Mouse (Mus musculus) small intestine, adult 2 months (tissue): ENCODE measurements at regions not wholly inside any gene's neighbourhood (a gene's known extent, or its start where the extent isn't known, plus 50 kb on each side); places are given as distances from the start of the nearest gene placed in this dataset.

Source experiments
- H3K27ac ChIP-seq: fragments of 200-500 bp; 2 replicates; pipeline ENCODE4 v1.5.1; 2012; ENCODE audit warnings: low read depth, low read length, control low read depth, inconsistent platforms; ENCODE audit not compliant: insufficient read depth
- H3K27me3 ChIP-seq: fragments of 200-500 bp; 2 replicates; pipeline ENCODE4 v1.6.1; 2012; ENCODE audit warnings: mild to moderate bottlenecking, moderate library complexity, low read length, inconsistent platforms; ENCODE audit not compliant: control insufficient read depth, insufficient read depth
- H3K36me3 ChIP-seq: fragments of 200-500 bp; 2 replicates; pipeline ENCODE4 v1.6.1; 2012; ENCODE audit warnings: mild to moderate bottlenecking, low read length, control low read depth, inconsistent platforms; ENCODE audit not compliant: control insufficient read depth, insufficient read depth
- H3K4me1 ChIP-seq: fragments of 200-500 bp; 2 replicates; pipeline ENCODE4 v1.6.1; 2012; ENCODE audit warnings: low read length, inconsistent platforms, mixed read lengths; ENCODE audit not compliant: control insufficient read depth, insufficient read depth, insufficient read length
- H3K4me3 ChIP-seq: fragments of 200-500 bp; 2 replicates; pipeline ENCODE4 v1.5.1; 2012; ENCODE audit warnings: low read depth, mild to moderate bottlenecking, control low read depth, inconsistent platforms, low read length, moderate library complexity
- CTCF ChIP-seq: fragments of 200-500 bp; IDR thresholded peaks from 2 replicates; pipeline ENCODE4 v1.5.1; 2012; ENCODE audit warnings: low read depth, mild to moderate bottlenecking, control low read depth, inconsistent platforms, low read length, moderate library complexity, mixed read lengths; ENCODE audit not compliant: insufficient replicate concordance, insufficient read length; ENCODE audit errors: extremely low read depth
- POLR2A ChIP-seq: fragments of 200-500 bp; IDR thresholded peaks from 2 replicates; pipeline ENCODE4 v1.6.1; 2012; ENCODE audit warnings: low read depth, mild to moderate bottlenecking, control low read depth, inconsistent platforms, low read length, moderate library complexity
- WGBS: fragments of 180-500 bp; shearing (Covaris S2); methylation state at CpG from one replicate; pipeline ENCODE4 v1.1.7; 2018; 5-methylcytosine and 5-hydroxymethylcytosine counted together

DNA sequence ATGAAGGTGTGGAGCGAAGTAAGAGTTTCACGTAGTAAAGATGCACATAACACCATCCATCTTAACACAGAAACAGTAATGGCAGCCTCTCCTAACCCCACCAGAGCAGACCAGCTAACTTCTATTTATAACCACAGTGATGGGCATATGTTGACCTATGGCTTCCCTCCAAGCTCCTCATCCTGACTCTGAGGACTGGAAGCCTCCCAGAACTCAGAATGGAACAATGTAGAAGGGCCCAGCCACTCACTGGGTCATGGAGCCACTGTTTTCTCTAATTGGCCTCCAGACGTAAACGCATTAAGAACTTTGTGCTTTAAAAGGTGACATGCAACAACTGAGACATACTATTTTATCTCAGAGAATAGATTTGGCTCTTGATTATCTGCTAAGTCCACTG is 77.0 kb downstream of the Irs2 start:
- Histone ChIP-seq H3K27me3 (no peaks in the 10 kb centered on the region), H3K4me3 (no peak overlapping the region), H3K27ac (no peak overlapping the region), H3K4me1 (peaks cover 6% of the 10 kb centered on the region; the same call in 1 of the 2 replicates), H3K36me3 (no peaks in the 10 kb centered on the region)
- TF ChIP-seq POLR2A: no peak
- no peak for TF ChIP-seq CTCF
- WGBS: 83% methylated on average over 4 of the region's 4 CpGs

DNA sequence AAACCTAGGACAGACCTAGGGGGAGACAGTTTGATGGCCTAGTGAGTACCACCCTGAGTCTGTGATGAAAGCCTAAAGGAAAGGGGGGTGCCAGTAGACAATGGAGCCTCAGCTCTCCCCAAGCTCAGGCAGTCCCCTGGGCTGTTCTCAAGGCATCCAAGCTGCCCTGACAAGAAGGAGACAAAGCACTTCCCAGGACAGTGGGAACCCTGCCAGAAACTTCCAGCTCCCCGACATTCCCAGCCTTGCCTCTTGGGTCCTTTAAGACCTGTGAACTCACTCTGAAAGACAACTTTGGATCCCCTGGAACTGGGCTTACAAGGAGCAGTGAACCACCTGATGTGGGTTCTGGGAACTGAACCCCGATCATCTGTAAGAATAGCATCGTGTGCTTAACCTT is 79.4 kb downstream of the Irs2 start:
- TF ChIP-seq POLR2A (no peak), CTCF (no peak)
- no peak overlapping the region for H3K27ac ChIP-seq
- no peaks in the 10 kb centered on the region for H3K27me3 ChIP-seq

DNA sequence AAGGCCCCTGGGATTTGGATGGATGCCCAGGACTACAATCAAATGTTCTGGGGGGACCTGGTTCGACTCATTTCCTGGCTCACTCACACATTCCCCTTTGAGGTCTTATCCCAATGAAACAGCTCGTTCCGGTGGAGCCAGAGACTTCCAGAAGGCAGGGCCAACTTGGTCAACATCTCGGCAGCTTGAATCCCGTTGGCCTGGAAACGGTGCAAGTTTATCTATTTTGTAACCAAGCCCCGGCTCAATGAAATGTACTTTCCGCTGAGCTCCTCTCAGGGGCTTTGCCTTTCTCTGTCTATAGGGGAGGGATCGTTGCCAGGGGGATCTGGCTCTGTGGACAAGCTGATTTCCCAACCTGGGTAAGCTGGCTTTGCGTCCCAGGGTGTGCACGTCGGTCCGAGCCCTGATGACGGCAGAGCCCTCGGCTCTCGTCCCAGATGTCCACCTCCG is 79.9 kb downstream of the Irs2 start:
- Histone ChIP-seq H3K4me1 (peaks cover 3% of the 10 kb centered on the region), H3K4me3 (no peak overlapping the region), H3K36me3 (no peaks in the 10 kb centered on the region), H3K27ac (no peak overlapping the region), H3K27me3 (no peaks in the 10 kb centered on the region)
- TF ChIP-seq POLR2A (no peak), CTCF (no peak)
- 55% methylated on average over 17 of the region's 17 CpGs for WGBS

More for the DNA sequence above, 79.4 kb downstream of the Irs2 start:
- Histone ChIP-seq H3K4me1 (peaks cover 1% of the 10 kb centered on the region), H3K36me3 (no peaks in the 10 kb centered on the region), H3K4me3 (no peak overlapping the region)
- WGBS: 71% methylated on average over 3 of the region's 3 CpGs

DNA sequence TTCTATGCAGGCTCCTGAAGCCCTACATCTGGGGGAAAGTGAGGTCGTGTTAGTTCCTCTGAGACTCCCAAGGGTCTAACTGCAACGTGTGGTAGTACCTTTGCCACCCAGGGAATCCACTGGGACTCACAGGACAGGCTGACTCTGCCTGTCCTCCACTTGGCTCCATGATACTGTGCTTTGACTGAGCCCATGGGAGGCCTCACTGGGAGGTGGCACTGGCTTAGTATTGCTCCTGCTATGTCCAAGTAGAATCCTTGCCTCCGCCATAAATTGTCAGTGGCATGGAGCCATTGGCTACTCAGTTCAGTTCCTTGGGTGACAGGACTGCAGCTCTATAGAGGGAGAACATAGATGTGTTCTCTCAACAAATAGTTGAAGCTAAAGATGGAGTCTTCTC is 81.1 kb downstream of the Irs2 start:
- 74% methylated on average over 3 of the region's 3 CpGs for WGBS

DNA sequence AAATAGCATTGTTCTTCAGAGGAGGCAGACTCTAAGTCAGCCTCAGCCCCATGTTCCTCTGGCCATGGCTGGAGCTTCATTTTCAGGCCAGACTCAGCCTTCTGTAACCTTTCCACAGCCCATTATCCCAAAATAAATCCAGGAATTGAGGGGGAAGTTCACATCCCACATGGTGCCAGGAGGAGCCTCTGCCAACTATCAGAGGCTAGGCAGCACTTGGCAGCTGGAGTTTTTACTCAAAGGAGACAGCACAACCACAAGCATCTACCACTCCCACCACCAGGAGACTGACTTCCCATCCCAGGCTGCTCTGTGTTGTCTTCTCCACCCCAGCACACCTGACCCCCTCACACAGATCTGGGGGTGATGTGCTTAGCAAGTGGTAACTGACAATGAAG is 81.7 kb downstream of the Irs2 start:
- Histone ChIP-seq H3K27me3 (no peaks in the 10 kb centered on the region), H3K4me1 (peaks cover 6% of the 10 kb centered on the region), H3K27ac (no peak overlapping the region), H3K4me3 (no peak overlapping the region), H3K36me3 (no peaks in the 10 kb centered on the region)
- TF ChIP-seq POLR2A (no peak), CTCF (no peak)

More for the DNA sequence above, 81.1 kb downstream of the Irs2 start:
- no peak overlapping the region for H3K27ac ChIP-seq
- no peak overlapping the region for H3K4me3 ChIP-seq
- TF ChIP-seq POLR2A: no peak
- peaks cover 3% of the 10 kb centered on the region for H3K4me1 ChIP-seq
- no peaks in the 10 kb centered on the region for H3K27me3 ChIP-seq
- no peaks in the 10 kb centered on the region for H3K36me3 ChIP-seq

DNA sequence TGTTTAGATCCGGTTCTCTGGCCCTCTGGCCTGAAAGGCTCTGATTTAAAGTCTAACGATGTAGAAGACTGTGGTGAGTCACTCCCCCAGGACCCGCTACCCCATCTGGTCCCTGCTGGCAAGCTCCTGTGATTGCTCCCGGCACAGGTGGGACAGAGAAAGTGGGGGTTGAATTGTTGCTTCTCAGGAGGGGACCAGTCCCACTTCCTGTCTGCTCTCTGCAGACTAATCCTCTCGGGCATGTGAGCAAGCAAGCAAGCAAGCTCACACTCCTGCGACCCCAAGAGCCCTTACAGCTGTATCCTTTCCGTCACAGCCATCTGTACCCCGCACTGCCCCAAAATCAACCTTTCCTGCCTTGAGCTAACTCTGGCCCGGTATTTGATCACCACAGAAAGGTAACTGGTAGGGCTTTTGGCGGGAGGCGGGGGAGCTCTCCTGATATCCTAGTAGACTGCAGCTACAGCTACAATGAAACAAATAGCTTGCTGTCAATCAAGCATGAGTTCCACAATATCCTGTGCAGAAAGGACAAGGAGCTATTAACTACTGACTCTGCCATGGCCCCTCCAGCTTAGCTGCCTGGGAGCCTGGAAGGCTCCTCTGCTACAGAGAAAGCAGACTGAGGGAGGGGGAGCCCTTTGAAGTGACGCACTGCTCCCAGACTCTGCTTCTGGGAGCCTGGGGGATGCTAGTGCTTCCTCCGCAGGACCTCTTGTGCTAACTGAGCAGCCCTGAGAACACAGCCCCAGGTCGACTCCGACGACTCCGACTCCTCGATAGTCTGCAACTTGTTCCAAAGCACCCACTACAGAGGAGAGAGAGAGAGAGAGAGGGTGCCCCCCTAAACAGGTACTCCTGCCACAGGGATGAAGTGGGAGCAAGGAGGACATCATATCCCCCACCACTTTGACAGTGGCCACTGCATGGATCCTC is 82.4 kb downstream of the Irs2 start:
- Histone ChIP-seq H3K27me3 (no peaks in the 10 kb centered on the region), H3K36me3 (no peaks in the 10 kb centered on the region), H3K4me3 (no peak overlapping the region), H3K27ac (no peak overlapping the region), H3K4me1 (peaks cover 6% of the 10 kb centered on the region)
- TF ChIP-seq CTCF (no peak), POLR2A (no peak)
- 80% methylated on average over 18 of the region's 18 CpGs for WGBS

DNA sequence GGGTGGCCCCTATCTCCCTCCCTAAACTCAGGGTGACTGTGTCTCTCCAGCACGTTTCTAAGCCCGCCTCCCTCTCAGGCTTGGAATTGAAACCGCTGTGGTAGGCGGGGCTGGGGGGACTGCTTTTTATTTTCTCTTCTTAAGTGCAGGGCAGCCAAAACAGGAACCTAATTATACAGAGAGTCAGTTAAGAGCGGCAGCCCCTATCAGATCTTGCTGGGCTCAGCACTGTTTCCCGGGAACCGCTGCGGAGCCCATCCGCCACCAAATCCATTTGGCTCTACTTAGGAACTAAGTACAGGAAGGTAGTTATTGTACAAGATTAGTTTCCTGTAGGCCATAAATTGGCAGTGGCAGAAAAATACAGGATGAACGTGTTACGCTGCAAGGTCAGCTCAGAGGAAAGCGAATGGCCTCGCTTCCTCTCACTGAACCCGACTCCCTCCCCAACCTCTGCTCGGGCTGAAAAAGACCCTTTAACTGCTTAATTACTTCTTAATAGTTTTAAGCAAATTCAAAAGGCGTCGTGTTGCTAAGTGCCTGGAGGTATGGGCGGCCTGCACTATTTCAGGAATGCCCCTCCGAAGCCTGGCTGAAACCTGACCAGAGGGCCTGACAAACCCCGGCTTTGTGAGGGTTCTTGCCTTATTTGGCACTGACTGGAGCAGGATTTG is 83.6 kb downstream of the Irs2 start:
- H3K27ac ChIP-seq: 0 out of 2 replicates have a peak overlapping the region, but pooled peaks have one; percentile 35
- H3K4me3 ChIP-seq: peak overlapping the region; percentile 39
- WGBS: 13% methylated on average over 20 of the region's 20 CpGs

More for the DNA sequence above, 83.6 kb downstream of the Irs2 start:
- H3K27me3 ChIP-seq: no peaks in the 10 kb centered on the region
- H3K36me3 ChIP-seq: no peaks in the 10 kb centered on the region
- TF ChIP-seq CTCF (no peak), POLR2A (no peak)
- peaks cover 6% of the 10 kb centered on the region for H3K4me1 ChIP-seq
